Mouse (Mus musculus) kidney, adult 10 weeks (tissue): ENCODE data around the gene 1700012B07Rik. TPM values are rescaled to one million over a fixed set of nuclear protein-coding genes. Genes with fewer than 3 reads are reported as not detected.

ENCODE experiments used
- polyA plus RNA-seq: library from polyadenylated mRNA; stranded (reverse); fragments of 350-450 nt; fragmentation: Illumina TruSeq; extraction: RNeasy Lipid Tissue Mini Kit (QIAGEN cat#74804); gene quantifications from one replicate; pipeline ENCODE4 v1.2.3, GENCODE M21; 2014; ENCODE audit warnings: low read depth, low replicate concordance

Gene 1700012B07Rik
- not detected for polyA plus RNA-seq

GRCm38 (mm10) chr11:109827946-109828345, at the start of gene 1700012B07Rik:
TSS of gene 1700012B07Rik (minus strand) at chr11:109828046.

Other genes with a start within 250 kb of the 1700012B07Rik start
- 31.2 TPM for gene Wipi1, start 216.1 kb downstream of the 1700012B07Rik start, polyA plus RNA-seq
- gene Prkar1a, start 178.6 kb downstream of the 1700012B07Rik start, polyA plus RNA-seq: 236 TPM
- gene Fam20a, start 105.8 kb downstream of the 1700012B07Rik start, polyA plus RNA-seq: 1.0 TPM
- gene Abca8b, start 167.8 kb upstream of the 1700012B07Rik start, polyA plus RNA-seq: 4.2 TPM